In genomic region chr5:142907048-142907802, GRCm38 (mm10) we compare ENCODE assay signal across 7 mouse cellular contexts. TPM values are rescaled to one million over a fixed set of nuclear protein-coding genes. Genes with fewer than 3 reads are reported as not detected.
DNase-seq lines count a peak whose midpoint lies in the region; ATAC-seq and TF ChIP-seq lines count a peak whose summit lies in the region.

No protein-coding gene starts in this region.

- peak overlapping the region; percentile 90 for H3K27ac ChIP-seq in ES-E14 (ENCODE audit: insufficient read depth, low read depth, low read length, poor library complexity, severe bottlenecking)
- peak overlapping the region; percentile 100 for H3K27ac ChIP-seq in bone marrow macrophage, adult 2 months (ENCODE audit: insufficient read depth, low read depth, low read length)
- H3K27ac ChIP-seq in forebrain, postnatal 0 days (ENCODE audit: low read depth, low read length) = peak overlapping the region; percentile 100
- H3K27ac ChIP-seq in hindbrain, embryonic 11.5 days (ENCODE audit: low read depth, low read length) = peak overlapping the region; percentile 96
- peak overlapping the region; percentile 100 for H3K27ac ChIP-seq in lung, postnatal 0 days (ENCODE audit: low read length)

- DNase-seq in ES-E14 (ENCODE audit: low read depth, low spot score) = no peak
- peak; percentile 84 for DNase-seq in forebrain, postnatal 0 days
- no peak for DNase-seq in hindbrain, embryonic 11.5 days (ENCODE audit: low spot score)
- DNase-seq in layer of hippocampus, postnatal 10 days (ENCODE audit: low spot score in 2 of 2) = peak; percentile 80 to 88
- peak; percentile 90 for DNase-seq in lung, postnatal 0 days (ENCODE audit: low spot score)
- DNase-seq in skeletal muscle tissue, adult 2 months (ENCODE audit: low read depth, low spot score) = peak; percentile 74

- TF ChIP-seq POLR2A in bone marrow macrophage, adult 2 months (IDR thresholded peaks at IDR 0.05; ENCODE audit: borderline replicate concordance, low read depth, low read length) = no peak

- peak; percentile 7; the same call in 1 of the 2 replicates for TF ChIP-seq EP300 in lung, postnatal 0 days (IDR thresholded peaks at IDR 0.05)

- peaks cover 33% of the 10 kb centered on the region for H3K36me3 ChIP-seq in ES-E14 (ENCODE audit: control insufficient read depth, insufficient read depth, low read length, poor library complexity, severe bottlenecking)
- H3K36me3 ChIP-seq in forebrain, postnatal 0 days (ENCODE audit: insufficient read depth) = peaks cover 31% of the 10 kb centered on the region
- H3K36me3 ChIP-seq in hindbrain, embryonic 11.5 days (ENCODE audit: control insufficient read depth, insufficient read depth, low read length) = peaks cover 17% of the 10 kb centered on the region
- peaks cover 31% of the 10 kb centered on the region for H3K36me3 ChIP-seq in lung, postnatal 0 days (ENCODE audit: insufficient read depth, low read length)

- H3K4me3 ChIP-seq in ES-E14 (ENCODE audit: insufficient read depth in 1 of 2, low read depth in 1 of 2, low read length in 2 of 2, poor library complexity in 1 of 2, severe bottlenecking in 1 of 2) = peak overlapping the region; percentile 96 to 98
- peak overlapping the region; percentile 72 for H3K4me3 ChIP-seq in bone marrow macrophage, adult 2 months (ENCODE audit: insufficient read depth, low read length)
- peak overlapping the region; percentile 76 for H3K4me3 ChIP-seq in forebrain, postnatal 0 days (ENCODE audit: low read depth, low read length)
- peak overlapping the region; percentile 59 for H3K4me3 ChIP-seq in hindbrain, embryonic 11.5 days (ENCODE audit: low read depth, low read length)
- peak overlapping the region; percentile 100 for H3K4me3 ChIP-seq in lung, postnatal 0 days (ENCODE audit: low read depth, low read length)

- peaks cover 0 to 53% of the 10 kb centered on the region in 2 experiments; a peak in 3 of 4 replicates for H3K4me1 ChIP-seq in ES-E14 (ENCODE audit: control insufficient read depth in 2 of 2, insufficient read depth in 2 of 2, low read length in 2 of 2, poor library complexity in 1 of 2)
- peaks cover 41% of the 10 kb centered on the region for H3K4me1 ChIP-seq in bone marrow macrophage, adult 2 months (ENCODE audit: control insufficient read depth, insufficient read depth, low read length)
- peaks cover 17% of the 10 kb centered on the region for H3K4me1 ChIP-seq in forebrain, postnatal 0 days (ENCODE audit: insufficient read depth)
- H3K4me1 ChIP-seq in hindbrain, embryonic 11.5 days (replicated peaks; ENCODE audit: control insufficient read depth, insufficient read depth, low read length) = peaks cover 11% of the 10 kb centered on the region; the same call in 1 of the 2 replicates
- H3K4me1 ChIP-seq in lung, postnatal 0 days (ENCODE audit: insufficient read depth, low read depth, low read length) = peaks cover 34% of the 10 kb centered on the region

- 11% methylated on average over 14 of the region's 14 CpGs for WGBS in forebrain, postnatal 0 days
- WGBS in hindbrain, embryonic 11.5 days = 41% methylated on average over 14 of the region's 14 CpGs
- WGBS in lung, postnatal 0 days = 8% methylated on average over 14 of the region's 14 CpGs

- ATAC-seq in forebrain, postnatal 0 days = no peak
- ATAC-seq in hindbrain, embryonic 11.5 days (ENCODE audit: low FRiP score) = peak; percentile 28; the same call in 1 of the 2 replicates
- 0 out of 2 replicates have a peak, but pooled peaks have one; percentile 0 for ATAC-seq in lung, postnatal 0 days

- no peak for TF ChIP-seq CTCF in bone marrow macrophage, adult 2 months (IDR thresholded peaks at IDR 0.05; ENCODE audit: low read depth, low read length)
- TF ChIP-seq CTCF in forebrain, postnatal 0 days (IDR thresholded peaks at IDR 0.05; ENCODE audit: low read depth) = no peak
- TF ChIP-seq CTCF in lung, postnatal 0 days (IDR thresholded peaks at IDR 0.05) = no peak

- no peaks in the 10 kb centered on the region for H3K27me3 ChIP-seq in forebrain, postnatal 0 days (ENCODE audit: insufficient read depth, low read length)
- H3K27me3 ChIP-seq in hindbrain, embryonic 11.5 days (ENCODE audit: control insufficient read depth, insufficient read depth, low read length) = no peaks in the 10 kb centered on the region
- no peaks in the 10 kb centered on the region for H3K27me3 ChIP-seq in lung, postnatal 0 days (replicated peaks; ENCODE audit: insufficient read depth, low read length)

- in situ Hi-C loops in ES-E14 (cut with MboI; ENCODE audit: low sequenced_read_pairs in 2 of 2, unreplicated experiment in 2 of 2) = no loop called here

- H3K4me2 ChIP-seq in forebrain, postnatal 0 days (ENCODE audit: low read depth) = peak overlapping the region; percentile 71
- peak overlapping the region; percentile 53 for H3K4me2 ChIP-seq in hindbrain, embryonic 11.5 days (replicated peaks; ENCODE audit: low read depth, low read length)
- H3K4me2 ChIP-seq in lung, postnatal 0 days (replicated peaks; ENCODE audit: low read depth, low read length) = peak overlapping the region; percentile 80

- H3K9me3 ChIP-seq in ES-E14 (ENCODE audit: control insufficient read depth, insufficient read depth, low read depth, low read length) = no peaks in the 10 kb centered on the region
- H3K9me3 ChIP-seq in forebrain, postnatal 0 days (ENCODE audit: low read length) = no peaks in the 10 kb centered on the region
- H3K9me3 ChIP-seq in hindbrain, embryonic 11.5 days (ENCODE audit: control insufficient read depth, low read length) = no peaks in the 10 kb centered on the region
- no peaks in the 10 kb centered on the region for H3K9me3 ChIP-seq in lung, postnatal 0 days (ENCODE audit: low read length)

- peak overlapping the region; percentile 94 for H3K9ac ChIP-seq in ES-E14 (ENCODE audit: insufficient read depth, low read depth, low read length, poor library complexity, severe bottlenecking)
- H3K9ac ChIP-seq in forebrain, postnatal 0 days = peak overlapping the region; percentile 80
- peak overlapping the region; percentile 78 for H3K9ac ChIP-seq in hindbrain, embryonic 11.5 days (ENCODE audit: low read depth, low read length)
- peak overlapping the region; percentile 80 for H3K9ac ChIP-seq in lung, postnatal 0 days (replicated peaks; ENCODE audit: low read depth)

TF ChIP-seq in ES-E14, 5 proteins besides CTCF, POLR2A, EP300 and RAD21:
- TF ChIP-seq ZC3H11A (IDR thresholded peaks at IDR 0.05; ENCODE audit: borderline replicate concordance, low read depth, low read length) = no peak
- TF ChIP-seq HCFC1 (IDR thresholded peaks at IDR 0.05; ENCODE audit: borderline replicate concordance, insufficient read depth, low read length) = no peak
- TF ChIP-seq CHD2 (IDR thresholded peaks at IDR 0.05; ENCODE audit: low read depth, low read length) = no peak
- no peak for TF ChIP-seq MAFK (IDR thresholded peaks at IDR 0.05; ENCODE audit: insufficient read depth, low read depth, low read length)
- peak; percentile 32; the same call in 1 of the 2 replicates for TF ChIP-seq ZNF384 (IDR thresholded peaks at IDR 0.05; ENCODE audit: low read depth, low read length)

RNA-seq across cellular contexts. Expression of gene Actb, which starts 0.7 kb away (rescaled TPM):
- total RNA-seq in ES-E14 (2012; rRNA removed) = 3,755 and 4,692 TPM in 2 replicates
- 8,885 and 10,895 TPM in 2 replicates for polyA plus RNA-seq in bone marrow macrophage, adult 2 months (2012; ENCODE audit: insufficient read depth, insufficient read length, missing spikeins)
- 5,288 and 5,744 TPM in 2 replicates for total RNA-seq in forebrain, postnatal 0 days (2014; rRNA removed)
- polyA plus RNA-seq in forebrain, postnatal 0 days (2015; fragmentation: Nextera tagmentation; extraction: Ambion mirVana) = 19,349 and 21,354 TPM in 2 replicates
- 15,671 and 16,656 TPM in 2 replicates for polyA plus RNA-seq in hindbrain, embryonic 11.5 days (2014; fragmentation: Nextera tagmentation; extraction: Ambion mirVana)
- total RNA-seq in layer of hippocampus, postnatal 10 days (2021) = 1,000 to 10,000 TPM; 4,137 to 4,167 TPM
- polyA plus RNA-seq in lung, postnatal 0 days (2015; fragmentation: Nextera tagmentation; extraction: Ambion mirVana) = 18,716 and 19,008 TPM in 2 replicates

RNA-seq across cellular contexts. Expression of gene Fbxl18, which starts 12.0 kb away (rescaled TPM):
- total RNA-seq in ES-E14 (2012; rRNA removed) = 20.1 and 27.1 TPM in 2 replicates
- polyA plus RNA-seq in bone marrow macrophage, adult 2 months (2012; ENCODE audit: insufficient read depth, insufficient read length, missing spikeins) = 9.0 and 12.5 TPM in 2 replicates
- 24.9 and 38.0 TPM in 2 replicates for total RNA-seq in forebrain, postnatal 0 days (2014; rRNA removed)
- 14.9 and 27.0 TPM in 2 replicates for polyA plus RNA-seq in forebrain, postnatal 0 days (2015; fragmentation: Nextera tagmentation; extraction: Ambion mirVana)
- polyA plus RNA-seq in hindbrain, embryonic 11.5 days (2014; fragmentation: Nextera tagmentation; extraction: Ambion mirVana) = 12.1 and 14.5 TPM in 2 replicates
- 10 to 100 TPM; 38.5 to 40.1 TPM for total RNA-seq in layer of hippocampus, postnatal 10 days (2021)
- 6.3 and 7.9 TPM in 2 replicates for polyA plus RNA-seq in lung, postnatal 0 days (2015; fragmentation: Nextera tagmentation; extraction: Ambion mirVana)

RNA-seq across cellular contexts. Expression of gene Fscn1, which starts 52.9 kb away (rescaled TPM):
- 161 and 310 TPM in 2 replicates for total RNA-seq in ES-E14 (2012; rRNA removed)
- polyA plus RNA-seq in bone marrow macrophage, adult 2 months (2012; ENCODE audit: insufficient read depth, insufficient read length, missing spikeins) = 2.4 and 3.2 TPM in 2 replicates
- 394 and 457 TPM in 2 replicates for total RNA-seq in forebrain, postnatal 0 days (2014; rRNA removed)
- polyA plus RNA-seq in forebrain, postnatal 0 days (2015; fragmentation: Nextera tagmentation; extraction: Ambion mirVana) = 522 and 558 TPM in 2 replicates
- polyA plus RNA-seq in hindbrain, embryonic 11.5 days (2014; fragmentation: Nextera tagmentation; extraction: Ambion mirVana) = 570 and 615 TPM in 2 replicates
- total RNA-seq in layer of hippocampus, postnatal 10 days (2021) = 100 to 1,000 TPM; 420 to 424 TPM
- 69.1 and 81.4 TPM in 2 replicates for polyA plus RNA-seq in lung, postnatal 0 days (2015; fragmentation: Nextera tagmentation; extraction: Ambion mirVana)

Comparison
In these comparisons a context has a peak if more than half of its experiments do, and no peak if none do; other contexts are left out.
1. DNase-seq: peak in forebrain, postnatal 0 days (single experiment), layer of hippocampus, postnatal 10 days (2 of 2), lung, postnatal 0 days (single experiment) and skeletal muscle tissue, adult 2 months (single experiment); none in ES-E14 (single experiment) and hindbrain, embryonic 11.5 days (single experiment).
2. RNA of gene Fscn1, which starts 52.9 kb away (polyA plus RNA-seq): 570 to 615 TPM in hindbrain, embryonic 11.5 days, 522 to 558 TPM in forebrain, postnatal 0 days and 69.1 to 81.4 TPM in lung, postnatal 0 days; 2.4 to 3.2 TPM in bone marrow macrophage, adult 2 months; every median in the first group is over 10 times any median in the second.
3. Peak in every context shown above with its lines, with median percentiles within 50 percentile points of each other: H3K27ac ChIP-seq, H3K4me3 ChIP-seq, H3K9ac ChIP-seq and H3K4me2 ChIP-seq.